Mouse (Mus musculus) MEL-GATA-1-ER (cell line): ENCODE data around the gene Gm45783.
A peak's percentile ranks its signal among the peaks of the same experiment; 100 is the strongest.
"Not testable (repeated sequence)": the region's sequence is repeated elsewhere in the genome, so short reads cannot be mapped to it uniquely, and the experiment has no call there.

Source experiments
- DNase-seq: peaks from one replicate; pipeline ENCODE4 v3.0.0-alpha.2; 2012; ENCODE audit warnings: low read depth; ENCODE audit errors: extremely low read depth

Gene Gm45783

DNA sequence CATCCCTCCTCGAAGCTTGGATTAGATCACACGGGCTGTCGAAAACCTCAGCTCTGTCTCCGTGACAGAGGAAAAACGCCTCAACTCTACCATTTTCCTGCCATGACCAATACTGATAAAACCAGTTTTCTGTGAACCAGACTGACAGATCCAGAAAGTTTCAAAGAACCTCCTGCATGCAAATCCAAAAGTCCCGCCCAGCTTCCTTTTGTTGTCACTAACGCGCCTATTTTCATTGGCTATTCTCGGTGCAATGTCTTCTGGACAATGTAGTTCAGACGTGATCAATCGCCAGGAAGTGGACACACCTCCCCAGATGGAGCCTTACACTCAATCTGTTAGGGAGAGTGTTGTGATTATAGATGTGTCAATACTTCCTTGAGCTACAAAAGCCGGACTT, at the start of gene Gm45783:
Gene Gm45783 (minus strand): TSS at position 143 of the 400 bp plus-strand sequence.
- not testable (repeated sequence) for DNase-seq

DNA sequence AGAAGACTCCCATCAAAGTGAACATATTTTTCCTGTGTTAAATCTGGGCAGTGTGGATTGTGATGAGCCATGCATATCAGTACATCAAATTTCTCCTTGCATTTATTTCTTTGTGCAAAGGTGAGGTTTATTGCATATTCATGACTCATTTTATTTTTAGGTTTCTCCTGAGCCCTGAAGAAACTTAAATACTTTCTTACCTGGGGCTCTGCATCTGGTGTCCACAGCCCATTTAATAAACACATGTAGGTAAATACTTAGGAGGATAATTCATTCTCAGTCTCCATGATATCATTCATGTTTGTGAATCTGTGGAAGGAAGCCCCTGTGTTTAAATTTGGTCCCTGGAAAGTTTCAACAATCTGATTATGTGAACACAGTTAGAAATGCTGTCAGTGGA, 25.2 kb upstream of the Gm45783 start, which contains the start of gene Vmn2r31:
Gene Vmn2r31 (minus strand): TSS at position 101 of the 400 bp plus-strand sequence.
- not testable (repeated sequence) for DNase-seq

DNA sequence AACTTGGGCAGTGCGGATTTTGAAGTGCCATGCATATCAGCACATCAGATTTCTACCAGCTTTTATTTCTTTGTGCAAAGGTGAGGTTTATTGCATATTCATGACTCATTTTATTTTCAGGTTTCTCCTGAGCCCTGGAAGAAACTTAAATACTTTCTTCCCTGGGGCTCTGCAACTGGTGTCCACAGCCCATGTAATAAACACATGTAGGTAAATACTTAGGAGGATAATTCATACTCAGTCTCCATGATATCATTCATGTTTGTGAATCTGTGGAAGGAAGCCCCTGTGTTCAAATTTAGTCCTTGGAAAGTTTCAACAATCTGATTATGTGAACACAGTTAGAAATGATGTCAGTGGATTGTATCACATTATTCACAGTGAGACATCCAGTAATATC, 36.9 kb downstream of the Gm45783 start, which contains the start of gene Vmn2r30:
Gene Vmn2r30 (minus strand): TSS at position 101 of the 400 bp plus-strand sequence.
- DNase-seq, result not testable (repeated sequence)

DNA sequence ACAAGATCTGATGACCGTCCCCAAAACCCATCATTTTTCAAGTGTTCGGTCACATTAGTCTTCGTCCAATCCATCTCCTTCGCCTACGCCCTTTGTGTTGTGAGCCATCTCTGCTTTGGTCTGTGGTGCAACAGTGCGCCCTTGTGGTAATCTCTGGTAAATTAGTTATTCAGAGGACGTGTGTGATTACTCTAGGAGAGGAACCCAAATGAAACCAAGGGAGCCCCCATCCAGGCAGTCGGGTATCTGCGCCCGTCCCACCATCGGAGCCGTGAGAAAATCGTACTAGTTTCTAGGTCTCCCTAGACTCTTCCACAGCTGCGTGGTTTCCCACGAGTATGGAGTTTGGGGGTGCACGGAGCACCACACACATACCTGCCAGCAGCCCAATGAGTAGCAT, 78.8 kb downstream of the Gm45783 start:
- peak; percentile 29 for DNase-seq
